Mouse (Mus musculus) olfactory bulb, adult 2 months (tissue): ENCODE data around the gene Immp2l.

Experiments
- CTCF ChIP-seq: fragments of 200-500 bp; IDR thresholded peaks from 2 replicates; pipeline ENCODE4 v1.5.1; 2012; ENCODE audit warnings: low read depth, mild to moderate bottlenecking, low read length, moderate library complexity; ENCODE audit not compliant: insufficient read depth
- POLR2A ChIP-seq: fragments of 200-500 bp; IDR thresholded peaks from 2 replicates; pipeline ENCODE4 v1.6.1; 2012; ENCODE audit warnings: mild to moderate bottlenecking, low read depth, low read length, moderate library complexity; ENCODE audit not compliant: insufficient read depth

- no peak for TF ChIP-seq CTCF
- no peak for TF ChIP-seq POLR2A
Observed at GRCm38 (mm10) chr12:41575221-41575620, 551.3 kb downstream of the Immp2l start.
